Mouse (Mus musculus): ENCODE results near the gene Mccc1. TPM values are rescaled to one million over a fixed set of nuclear protein-coding genes. Genes with fewer than 3 reads are reported as not detected.

The Mccc1 gene
- polyA plus RNA-seq, 1 experiment from 2014 or later, result 14.3 TPM

- H3K36me3 ChIP-seq (ENCODE audit: inconsistent target), result peaks cover 12% of the 10 kb centered on the region; the same call in 1 of the 2 replicates
- no peak overlapping the region for H3K27ac ChIP-seq
- WGBS (ENCODE audit: missing documents), result 91% methylated on average over 3 of the region's 3 CpGs
Observed at GRCm38 (mm10) chr3:35918229-35918628, 82.2 kb downstream of the Mccc1 start.

More at GRCm38 (mm10) chr3:35918229-35918628, 82.2 kb downstream of the Mccc1 start:
- Histone ChIP-seq H3K79me2 (ENCODE audit: inconsistent target) (peaks cover 48% of the 10 kb centered on the region), H3K4me3 (ENCODE audit: inconsistent target) (no peak overlapping the region)

Other genes starting within 250 kb of the Mccc1 start
- 19.9 to 24.6 TPM (median 21.3 TPM) in 3 replicates for gene Atp11b, start 246.6 kb downstream of the Mccc1 start, polyA plus RNA-seq (2018)
- gene Dcun1d1, start 63.2 kb downstream of the Mccc1 start, polyA plus RNA-seq (2018), result 47.2 to 106 TPM (median 58.1 TPM) in 3 replicates
- gene Ccdc144b, start 52.9 kb upstream of the Mccc1 start, polyA plus RNA-seq (2018), result not detected in 3 replicates
- gene Acad9, start 65.3 kb upstream of the Mccc1 start, polyA plus RNA-seq (2018), result 8.2 to 16.4 TPM (median 13.1 TPM) in 3 replicates
- 2.2 to 4.0 TPM (median 2.6 TPM) in 3 replicates for gene D3Ertd254e, start 150.3 kb upstream of the Mccc1 start, polyA plus RNA-seq (2018)
- not detected in 3 replicates for gene Qrfpr, start 221.6 kb upstream of the Mccc1 start, polyA plus RNA-seq (2018)